Mouse (Mus musculus) embryonic facial prominence, embryonic 12.5 days (tissue): ENCODE data around the gene Myl3. TPM values are rescaled to one million over a fixed set of nuclear protein-coding genes. Genes with fewer than 3 reads are reported as not detected.

ENCODE experiments used
- ATAC-seq: fragments of 200-750 bp; cut with Nextera tagmentation; 2 replicates; pipeline ENCODE4 v1.8.0; 2017; ENCODE audit not compliant: insufficient number of reproducible peaks, insufficient read depth, low FRiP score, low TSS enrichment
- H3K27ac ChIP-seq: fragments of 300-500 bp; sonication (generic); 2 replicates; pipeline ENCODE4 v1.5.1; 2016; ENCODE audit warnings: mild to moderate bottlenecking
- H3K27me3 ChIP-seq: fragments of 300-500 bp; sonication (generic); 2 replicates; pipeline ENCODE4 v1.6.1; 2016; ENCODE audit warnings: mild to moderate bottlenecking, moderate library complexity
- H3K36me3 ChIP-seq: fragments of 300-500 bp; sonication (generic); 2 replicates; pipeline ENCODE4 v1.6.1; 2016; ENCODE audit warnings: mild to moderate bottlenecking
- H3K4me1 ChIP-seq: fragments of 300-500 bp; sonication (generic); 2 replicates; pipeline ENCODE4 v1.6.1; 2016
- H3K4me2 ChIP-seq: fragments of 300-500 bp; sonication (generic); replicated peaks from 2 replicates; pipeline ENCODE4 v1.6.1; 2016; ENCODE audit warnings: mild to moderate bottlenecking, moderate library complexity
- H3K4me3 ChIP-seq: fragments of 300-500 bp; sonication (generic); 2 replicates; pipeline ENCODE4 v1.5.1; 2016; ENCODE audit warnings: mild to moderate bottlenecking
- H3K9ac ChIP-seq: fragments of 300-500 bp; sonication (generic); 2 replicates; pipeline ENCODE4 v1.6.1; 2016; ENCODE audit warnings: mild to moderate bottlenecking, moderate library complexity
- H3K9me3 ChIP-seq: fragments of 300-500 bp; sonication (generic); 2 replicates; pipeline ENCODE4 v1.6.1; 2016; ENCODE audit warnings: mild to moderate bottlenecking, moderate library complexity
- WGBS: fragments of 180-500 bp; shearing (Covaris S2); methylation state at CpG from one replicate; pipeline ENCODE4 v1.1.7; 2016; 5-methylcytosine and 5-hydroxymethylcytosine counted together
- polyA plus RNA-seq: library from polyadenylated mRNA; unstranded; fragments of >200 nt; fragmentation: Nextera tagmentation; extraction: Ambion mirVana; gene quantifications from 2 replicates; pipeline ENCODE4 v1.2.1, GENCODE M21; 2016

The Myl3 gene
- polyA plus RNA-seq, 1 experiment from 2014 or later: 1.9 TPM

GRCm38 (mm10) chr9:110746238-110746637 is 4.6 kb downstream of the Myl3 start:
- no peak for ATAC-seq
- Histone ChIP-seq H3K36me3 (no peaks in the 10 kb centered on the region), H3K4me3 (no peak overlapping the region), H3K4me1 (peaks cover 31% of the 10 kb centered on the region), H3K27ac (no peak overlapping the region), H3K9me3 (no peaks in the 10 kb centered on the region), H3K27me3 (peaks cover 13% of the 10 kb centered on the region; the same call in 1 of the 2 replicates), H3K9ac (no peak overlapping the region), H3K4me2 (no peak overlapping the region)
- 30% methylated on average over 5 of the region's 5 CpGs for WGBS

- ATAC-seq: no peak
- Histone ChIP-seq H3K27ac (no peak within 1 kb of the TSS), H3K9me3 (no peaks in the 10 kb centered on the region), H3K27me3 (0 out of 2 replicates have a peak, but pooled peaks cover 13% of the 10 kb centered on the region), H3K4me2 (no peak within 1 kb of the TSS), H3K4me1 (peaks cover 32% of the 10 kb centered on the region), H3K36me3 (no peaks in the 10 kb centered on the region), H3K4me3 (no peak within 1 kb of the TSS), H3K9ac (no peak within 1 kb of the TSS)
- 52% methylated on average over 7 of the region's 7 CpGs for WGBS
Measured at GRCm38 (mm10) chr9:110746961-110747360, 5.3 kb downstream of the Myl3 start, which contains the start of gene Pth1r. Pth1r (minus strand) TSS chr9:110747145.

DNA sequence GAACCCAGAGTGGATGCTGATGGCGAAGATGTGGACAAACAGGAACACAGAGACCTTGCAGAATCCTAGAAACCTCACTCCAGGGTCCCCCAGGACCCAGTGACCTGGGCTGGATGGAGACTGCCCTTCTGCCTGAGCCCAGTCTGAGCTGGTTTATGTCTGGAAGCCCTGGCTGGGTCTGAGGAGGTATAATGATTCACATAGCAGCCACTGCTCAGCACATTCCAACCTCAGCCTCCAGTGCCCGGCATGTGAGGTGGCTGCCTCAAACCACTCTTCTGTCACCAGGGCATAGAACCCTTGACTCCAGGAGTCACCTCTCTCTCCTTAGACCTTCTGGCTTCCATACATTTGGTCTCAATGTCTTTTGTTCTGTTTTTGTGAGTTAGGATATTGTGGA is 6.8 kb downstream of the Myl3 start:
- WGBS: 60% methylated on average over 2 of the region's 2 CpGs
- Histone ChIP-seq H3K9ac (no peak overlapping the region), H3K4me1 (peaks cover 36% of the 10 kb centered on the region), H3K4me2 (no peak overlapping the region), H3K4me3 (no peak overlapping the region), H3K27me3 (0 out of 2 replicates have a peak, but pooled peaks cover 12% of the 10 kb centered on the region), H3K9me3 (no peaks in the 10 kb centered on the region), H3K27ac (no peak overlapping the region), H3K36me3 (no peaks in the 10 kb centered on the region)
- ATAC-seq: no peak

- Histone ChIP-seq H3K27ac (peak overlapping the region; percentile 66), H3K4me3 (no peak overlapping the region), H3K36me3 (no peaks in the 10 kb centered on the region), H3K9me3 (no peaks in the 10 kb centered on the region), H3K27me3 (no peaks in the 10 kb centered on the region), H3K4me1 (peaks cover 41% of the 10 kb centered on the region), H3K4me2 (peak overlapping the region; percentile 24), H3K9ac (no peak overlapping the region)
- WGBS: 19% methylated on average over 14 of the region's 14 CpGs
- ATAC-seq: peak; percentile 59; the same call in 1 of the 2 replicates
Measured at GRCm38 (mm10) chr9:110750404-110751187, 8.9 kb downstream of the Myl3 start.

- 78% methylated on average over 5 of the region's 5 CpGs for WGBS
- no peak for ATAC-seq
- peak overlapping the region; percentile 24 for H3K4me2 ChIP-seq
- H3K36me3 ChIP-seq: no peaks in the 10 kb centered on the region
- peak overlapping the region; percentile 66 for H3K27ac ChIP-seq
- H3K9ac ChIP-seq: no peak overlapping the region
- peaks cover 34% of the 10 kb centered on the region for H3K4me1 ChIP-seq
- no peaks in the 10 kb centered on the region for H3K27me3 ChIP-seq
- H3K9me3 ChIP-seq: no peaks in the 10 kb centered on the region
- no peak overlapping the region for H3K4me3 ChIP-seq
Measured at GRCm38 (mm10) chr9:110751412-110751811, 9.8 kb downstream of the Myl3 start.

GRCm38 (mm10) chr9:110752917-110753435 is 11.3 kb downstream of the Myl3 start:
- H3K9ac ChIP-seq: no peak overlapping the region
- no peak overlapping the region for H3K27ac ChIP-seq
- peaks cover 29% of the 10 kb centered on the region for H3K4me1 ChIP-seq
- no peak overlapping the region for H3K4me3 ChIP-seq
- ATAC-seq: no peak
- 84% methylated on average over 4 of the region's 4 CpGs for WGBS
- no peaks in the 10 kb centered on the region for H3K9me3 ChIP-seq
- no peak overlapping the region for H3K4me2 ChIP-seq
- H3K27me3 ChIP-seq: no peaks in the 10 kb centered on the region
- H3K36me3 ChIP-seq: no peaks in the 10 kb centered on the region

DNA sequence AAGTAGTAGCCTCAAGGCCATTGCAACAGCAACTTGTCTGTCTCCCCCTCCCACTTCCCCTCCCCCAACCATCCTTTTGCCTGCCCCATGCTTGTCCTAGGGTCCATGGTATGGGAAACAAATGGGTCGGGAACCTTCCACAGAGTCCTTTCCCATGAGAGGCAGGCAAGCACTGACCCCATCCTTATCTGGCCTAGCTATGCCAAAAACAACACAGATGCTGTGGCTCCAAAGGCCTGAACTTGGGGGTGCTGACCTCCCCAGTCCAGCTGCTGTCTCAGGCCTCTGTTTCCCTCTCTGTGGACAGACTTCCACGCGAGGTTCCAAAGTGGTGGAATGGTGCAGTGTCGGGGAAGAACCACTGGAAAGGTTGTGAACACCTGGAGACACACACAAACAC is 12.1 kb downstream of the Myl3 start:
- no peaks in the 10 kb centered on the region for H3K36me3 ChIP-seq
- no peak for ATAC-seq
- H3K9ac ChIP-seq: no peak overlapping the region
- no peak overlapping the region for H3K27ac ChIP-seq
- no peak overlapping the region for H3K4me3 ChIP-seq
- no peaks in the 10 kb centered on the region for H3K27me3 ChIP-seq
- no peaks in the 10 kb centered on the region for H3K9me3 ChIP-seq
- H3K4me1 ChIP-seq: peaks cover 29% of the 10 kb centered on the region
- no peak overlapping the region for H3K4me2 ChIP-seq
- WGBS: 75% methylated on average over 4 of the region's 4 CpGs

GRCm38 (mm10) chr9:110757816-110758215 is 16.2 kb downstream of the Myl3 start:
- no peaks in the 10 kb centered on the region for H3K9me3 ChIP-seq
- peaks cover 30% of the 10 kb centered on the region for H3K4me1 ChIP-seq
- H3K27me3 ChIP-seq: no peaks in the 10 kb centered on the region
- no peaks in the 10 kb centered on the region for H3K36me3 ChIP-seq
- no peak overlapping the region for H3K27ac ChIP-seq
- 80% methylated on average over 5 of the region's 5 CpGs for WGBS
- H3K4me2 ChIP-seq: no peak overlapping the region
- no peak overlapping the region for H3K9ac ChIP-seq
- ATAC-seq: no peak
- H3K4me3 ChIP-seq: no peak overlapping the region

GRCm38 (mm10) chr9:110758605-110759004 is 16.9 kb downstream of the Myl3 start:
- Histone ChIP-seq H3K9ac (no peak overlapping the region), H3K36me3 (no peaks in the 10 kb centered on the region), H3K9me3 (no peaks in the 10 kb centered on the region), H3K4me2 (no peak overlapping the region), H3K27me3 (no peaks in the 10 kb centered on the region), H3K27ac (no peak overlapping the region), H3K4me1 (peaks cover 25% of the 10 kb centered on the region), H3K4me3 (no peak overlapping the region)
- 68% methylated on average over 8 of the region's 8 CpGs for WGBS
- no peak for ATAC-seq

GRCm38 (mm10) chr9:110759265-110759664 is 17.6 kb downstream of the Myl3 start:
- Histone ChIP-seq H3K27me3 (no peaks in the 10 kb centered on the region), H3K9ac (no peak overlapping the region), H3K4me1 (peaks cover 21% of the 10 kb centered on the region), H3K4me2 (no peak overlapping the region), H3K27ac (no peak overlapping the region), H3K4me3 (no peak overlapping the region), H3K36me3 (no peaks in the 10 kb centered on the region), H3K9me3 (no peaks in the 10 kb centered on the region)
- 44% methylated on average over 2 of the region's 2 CpGs for WGBS
- no peak; the same call in 1 of the 2 replicates for ATAC-seq

GRCm38 (mm10) chr9:110760886-110761285 is 19.2 kb downstream of the Myl3 start:
- no peaks in the 10 kb centered on the region for H3K9me3 ChIP-seq
- no peak for ATAC-seq
- H3K36me3 ChIP-seq: no peaks in the 10 kb centered on the region
- no peaks in the 10 kb centered on the region for H3K27me3 ChIP-seq
- peaks cover 27% of the 10 kb centered on the region for H3K4me1 ChIP-seq
- H3K4me2 ChIP-seq: no peak overlapping the region
- no peak overlapping the region; the same call in 1 of the 2 replicates for H3K9ac ChIP-seq
- H3K4me3 ChIP-seq: no peak overlapping the region
- H3K27ac ChIP-seq: 0 out of 2 replicates have a peak overlapping the region, but pooled peaks have one; percentile 65
- WGBS: 74% methylated on average over 8 of the region's 8 CpGs

DNA sequence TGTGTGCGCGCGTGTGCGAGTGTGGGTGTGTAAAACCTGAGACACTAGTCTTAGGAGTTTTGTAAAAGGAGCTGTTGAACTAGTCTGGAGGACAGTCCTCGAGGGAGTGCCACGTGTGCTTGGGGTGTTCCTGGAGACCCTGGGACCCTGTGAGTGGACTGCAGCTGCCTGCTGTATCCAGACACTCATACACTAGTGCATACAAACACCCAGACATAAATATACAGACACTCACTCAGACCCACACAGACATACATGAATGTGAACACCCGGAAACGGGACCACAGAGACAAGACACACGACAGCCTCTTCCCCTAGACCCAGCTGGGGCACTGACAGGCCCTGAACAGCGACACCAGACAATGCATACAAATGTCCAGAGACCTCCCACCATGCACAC is 21.1 kb downstream of the Myl3 start:
- H3K4me1 ChIP-seq: peaks cover 28% of the 10 kb centered on the region
- no peaks in the 10 kb centered on the region for H3K9me3 ChIP-seq
- H3K27ac ChIP-seq: 0 out of 2 replicates have a peak overlapping the region, but pooled peaks have one; percentile 61
- H3K9ac ChIP-seq: no peak overlapping the region
- H3K36me3 ChIP-seq: no peaks in the 10 kb centered on the region
- 80% methylated on average over 10 of the region's 10 CpGs for WGBS
- H3K4me2 ChIP-seq: no peak overlapping the region
- ATAC-seq: no peak
- H3K4me3 ChIP-seq: no peak overlapping the region
- H3K27me3 ChIP-seq: no peaks in the 10 kb centered on the region
